21 mouse cellular contexts compared by ENCODE assay signal in the genomic region with DNA sequence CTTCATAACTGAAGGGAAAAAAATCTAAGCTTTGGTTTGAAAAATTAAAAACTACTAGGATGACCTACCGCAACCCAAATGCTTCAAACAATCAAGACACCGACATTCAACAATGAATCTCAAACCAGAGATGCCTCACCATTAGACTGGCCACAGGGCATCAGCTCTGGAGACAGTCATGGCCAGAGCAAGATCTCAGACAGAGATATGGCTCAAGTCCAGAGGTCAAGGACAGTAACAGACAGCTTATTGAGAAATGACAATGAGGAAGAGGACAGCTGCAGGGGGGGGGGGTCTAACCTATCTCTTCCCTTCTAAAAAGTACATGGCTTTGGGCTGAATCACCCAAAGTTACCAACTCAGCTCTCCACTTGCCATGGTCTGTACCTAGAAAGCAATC. TPM values are rescaled to one million over a fixed set of nuclear protein-coding genes. Genes with fewer than 3 reads are reported as not detected.
"Had no signal": no experiment of that assay in that cellular context is flagged by ENCODE, and none has a peak within 500 bp of the region (broad histone marks: within the 10 kb centered on the region; RNA-seq: fewer than 3 reads in every experiment).

No protein-coding gene starts in this region.

- DNase-seq: kidney, adult 9 months; kidney, postnatal 10 days; kidney, postnatal 4 days; left cerebral cortex, postnatal 4 days; lung, embryonic 14.5 days; lung, postnatal 10 days; lung, postnatal 4 days; right cerebral cortex, adult 18-20 months; right cerebral cortex, postnatal 25 days; thymus, postnatal 36 days had no signal

- H3K27ac ChIP-seq: limb, embryonic 13.5 days; liver, embryonic 12.5 days; midbrain, embryonic 12.5 days; neural tube, embryonic 15.5 days had no signal

- ATAC-seq: liver, embryonic 12.5 days had no signal

- H3K4me3 ChIP-seq: limb, embryonic 13.5 days; liver, embryonic 12.5 days; megakaryocyte, embryonic 14.5 days; midbrain, embryonic 12.5 days; myocyte; neural tube, embryonic 15.5 days had no signal

RNA-seq across cellular contexts. Expression of gene Zfyve28, which starts 3.0 kb away (rescaled TPM):
- polyA plus RNA-seq: liver, embryonic 12.5 days had no signal

RNA-seq across cellular contexts. Expression of gene Cfap99, which starts 3.1 kb away (rescaled TPM):
- polyA plus RNA-seq: limb, embryonic 13.5 days; liver, embryonic 12.5 days; liver, embryonic 16.5 days; lung, embryonic 14.5 days; midbrain, embryonic 12.5 days; neural tube, embryonic 11.5 days; neural tube, embryonic 15.5 days; small intestine, adult 2 months; stomach, embryonic 16.5 days; thymus, postnatal 0 days had no signal
